Mouse (Mus musculus) brain, embryonic 14.5 days (tissue): ENCODE measurements at regions not wholly inside any gene's neighbourhood (a gene's known extent, or its start where the extent isn't known, plus 50 kb on each side); places are given as distances from the start of the nearest gene placed in this dataset.
"Not testable (repeated sequence)": the region's sequence is repeated elsewhere in the genome, so short reads cannot be mapped to it uniquely, and the experiment has no call there.

Experiments used
- CTCF ChIP-seq: fragments of 200-500 bp; IDR thresholded peaks from 2 replicates; pipeline ENCODE4 v1.5.1; 2012; ENCODE audit warnings: inconsistent platforms, mild to moderate bottlenecking, moderate library complexity, borderline replicate concordance; ENCODE audit not compliant: insufficient read depth, insufficient read length; ENCODE audit errors: extremely low read depth
- POLR2A ChIP-seq: fragments of 200-500 bp; IDR thresholded peaks from 2 replicates; pipeline ENCODE4 v1.6.1; 2012; ENCODE audit warnings: mild to moderate bottlenecking, inconsistent platforms, borderline replicate concordance; ENCODE audit not compliant: poor library complexity, insufficient read depth, insufficient read length, severe bottlenecking; ENCODE audit errors: extremely low read depth

DNA sequence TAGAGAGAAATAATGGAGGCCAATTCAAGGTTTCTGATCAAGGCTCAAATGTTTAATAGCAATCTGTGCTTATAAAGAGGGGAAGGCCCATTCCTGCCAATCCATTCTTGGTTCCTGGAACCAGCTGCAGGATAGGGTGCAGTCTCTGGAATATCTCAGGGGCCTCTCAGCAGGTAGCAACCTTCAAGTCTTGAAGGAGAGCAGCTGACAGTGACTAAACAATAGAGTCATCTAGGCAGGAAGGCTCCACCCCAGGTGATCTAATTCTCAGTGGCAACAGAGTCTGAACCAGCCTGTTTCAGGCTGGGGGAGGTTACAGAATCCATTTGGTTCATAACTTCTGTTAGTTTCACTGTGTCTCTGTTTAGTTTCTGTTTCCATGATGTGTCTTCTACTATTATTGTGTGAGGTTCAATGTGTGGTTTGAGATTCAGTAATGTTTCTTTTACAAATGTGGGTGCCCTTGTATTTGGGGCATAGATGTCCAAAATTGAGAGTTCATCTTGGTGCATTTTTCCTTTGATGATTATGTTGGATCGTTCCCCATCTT, 1112.3 kb downstream of the Hace1 start:
- TF ChIP-seq POLR2A, CTCF: not testable (repeated sequence)
